Mouse (Mus musculus) heart, adult 2 months (tissue): ENCODE results near the gene Sox21. TPM values are rescaled to one million over a fixed set of nuclear protein-coding genes. Genes with fewer than 3 reads are reported as not detected.
A peak's percentile ranks its signal among the peaks of the same experiment; 100 is the strongest.

ENCODE experiments used
- DNase-seq, 2 experiments: peaks; one replicate each; pipeline ENCODE4 v3.0.0; 2021
- H3K27ac ChIP-seq: fragments of 200-600 bp; 2 replicates; pipeline ENCODE4 v1.8.1; 2022
- H3K27me3 ChIP-seq: fragments of 200-500 bp; 2 replicates; pipeline ENCODE4 v1.6.1; 2012; ENCODE audit warnings: mild to moderate bottlenecking, low read length, inconsistent platforms, mixed read lengths; ENCODE audit not compliant: control insufficient read depth, insufficient read depth
- H3K36me3 ChIP-seq: fragments of 200-500 bp; 2 replicates; pipeline ENCODE4 v1.6.1; 2012; ENCODE audit warnings: low read length, inconsistent platforms; ENCODE audit not compliant: control insufficient read depth, insufficient read depth
- H3K4me1 ChIP-seq: fragments of 200-500 bp; 2 replicates; pipeline ENCODE4 v1.6.1; 2011; ENCODE audit warnings: low read length; ENCODE audit not compliant: control insufficient read depth, insufficient read depth
- H3K4me3 ChIP-seq: fragments of 200-600 bp; 2 replicates; pipeline ENCODE4 v1.8.1; 2022
- H3K79me2 ChIP-seq: fragments of 200-500 bp; replicated peaks from 2 replicates; pipeline ENCODE4 v1.6.1; 2012; ENCODE audit warnings: mild to moderate bottlenecking, inconsistent platforms, low read length, moderate library complexity, mixed read lengths; ENCODE audit not compliant: control insufficient read depth, insufficient read depth
- H3K9ac ChIP-seq: fragments of 200-500 bp; 2 replicates; pipeline ENCODE4 v1.6.1; 2012; ENCODE audit warnings: low read depth, mild to moderate bottlenecking, control low read depth, inconsistent platforms, low read length, mixed read lengths
- CTCF ChIP-seq: fragments of 200-600 bp; IDR thresholded peaks from 2 replicates; pipeline ENCODE4 v1.8.1; 2022; ENCODE audit warnings: antibody characterized with exemption, mild to moderate bottlenecking, moderate library complexity
- EP300 ChIP-seq: fragments of 200-500 bp; IDR thresholded peaks from 2 replicates; pipeline ENCODE4 v1.6.1; 2011; ENCODE audit warnings: low read depth, low read length, control low read depth; ENCODE audit not compliant: insufficient read depth
- POLR2A ChIP-seq: fragments of 200-500 bp; IDR thresholded peaks from 2 replicates; pipeline ENCODE4 v1.6.1; 2011; ENCODE audit warnings: mild to moderate bottlenecking, low read depth, low read length, control low read depth; ENCODE audit not compliant: insufficient read depth
- WGBS: fragments of 180-500 bp; shearing (Covaris S2); methylation state at CpG from one replicate; pipeline ENCODE4 v1.1.7; 2018; 5-methylcytosine and 5-hydroxymethylcytosine counted together
- intact Hi-C: fragments of 180-260 bp; cut with DNase I; formaldehyde crosslinking; loops from one replicate; pipeline ENCODE4 v1.15.1; 2025
- polyA plus RNA-seq: library from polyadenylated mRNA; depleted of rRNA; stranded (reverse); fragments of >200 nt; gene quantifications from 2 replicates; pipeline ENCODE4 v1.2.3, GENCODE M21; 2012
- total RNA-seq, 2 experiments: library from RNA; stranded (reverse); gene quantifications; 2 replicates each; pipeline ENCODE4 v1.2.3; 2021

Sox21 gene
- total and polyA plus RNA-seq, 3 experiments = 0.21 TPM; not detected in 2

- Histone ChIP-seq H3K4me1 (no peaks in the 10 kb centered on the region), H3K4me3 (no peak overlapping the region), H3K36me3 (no peaks in the 10 kb centered on the region), H3K79me2 (no peaks in the 10 kb centered on the region), H3K9ac (no peak overlapping the region), H3K27ac (no peak overlapping the region), H3K27me3 (no peaks in the 10 kb centered on the region)
- 15% methylated on average over 5 of the region's 5 CpGs for WGBS
- intact Hi-C loops = loop anchor here (2.0 kb wide), 1 partner anchor 381 kb away; no protein-coding TSS in a partner anchor
- peak; percentile 69 for TF ChIP-seq CTCF
- TF ChIP-seq POLR2A = no peak
- no peak for TF ChIP-seq EP300
- no peak for DNase-seq
Observed at GRCm38 (mm10) chr14:118209642-118210041, 27.2 kb downstream of the Sox21 start.

DNA sequence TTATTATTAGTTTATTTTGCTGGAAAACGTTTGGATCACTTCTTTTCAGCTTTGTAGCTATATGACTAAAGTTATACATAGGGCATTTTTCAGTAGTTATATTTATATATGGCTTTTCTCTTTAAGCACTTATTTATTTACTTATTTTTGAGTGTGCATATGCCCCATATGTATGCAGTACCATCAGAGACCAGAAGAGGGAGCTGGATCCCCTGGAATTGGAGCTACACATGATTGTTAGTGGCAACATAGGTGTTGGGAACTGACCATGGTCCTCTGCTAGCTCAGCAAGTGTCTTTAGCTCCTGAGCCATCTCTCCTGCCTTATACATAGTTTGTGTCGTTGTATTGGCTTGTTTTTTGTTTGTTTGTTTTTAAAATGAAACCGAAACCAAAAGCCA, 29.5 kb downstream of the Sox21 start:
- Histone ChIP-seq H3K36me3 (no peaks in the 10 kb centered on the region), H3K4me3 (no peak overlapping the region), H3K27me3 (no peaks in the 10 kb centered on the region), H3K9ac (no peak overlapping the region), H3K27ac (no peak overlapping the region), H3K4me1 (no peaks in the 10 kb centered on the region), H3K79me2 (no peaks in the 10 kb centered on the region)
- DNase-seq = no peak
- intact Hi-C loops = no loop called here
- peak; percentile 24 for TF ChIP-seq CTCF
- TF ChIP-seq POLR2A = no peak
- WGBS = 76% methylated on average over 3 of the region's 3 CpGs

DNA sequence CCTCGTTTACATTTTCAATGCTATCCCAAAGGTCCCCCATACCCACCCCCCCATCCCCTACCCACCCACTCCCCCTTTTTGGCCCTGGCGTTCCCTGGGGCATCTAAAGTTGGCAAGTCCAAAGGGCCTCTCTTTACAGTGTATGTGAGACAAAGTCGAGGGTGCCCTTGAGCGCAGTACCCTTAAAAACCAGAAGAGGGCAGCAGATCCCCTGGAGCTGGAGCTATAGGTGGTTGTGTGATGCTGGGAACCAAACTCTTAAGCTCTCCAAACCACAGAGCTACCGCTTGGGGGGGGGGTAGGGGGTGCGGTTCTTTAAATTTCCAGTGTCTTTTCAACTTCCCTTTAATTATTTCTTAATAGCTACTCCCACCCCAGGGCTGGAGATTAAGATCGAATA, 33.8 kb downstream of the Sox21 start:
- Histone ChIP-seq H3K4me3 (no peak overlapping the region), H3K4me1 (no peaks in the 10 kb centered on the region), H3K9ac (no peak overlapping the region), H3K27ac (no peak overlapping the region), H3K27me3 (no peaks in the 10 kb centered on the region), H3K79me2 (no peaks in the 10 kb centered on the region), H3K36me3 (no peaks in the 10 kb centered on the region)
- intact Hi-C loops = no loop called here
- no peak for DNase-seq
- 73% methylated on average over 7 of the region's 7 CpGs for WGBS
- TF ChIP-seq POLR2A (no peak), CTCF (peak; percentile 39), EP300 (no peak)

- no peaks in the 10 kb centered on the region for H3K79me2 ChIP-seq
- TF ChIP-seq EP300 = no peak
- no peak for TF ChIP-seq POLR2A
- TF ChIP-seq CTCF = no peak
- H3K4me3 ChIP-seq = no peak overlapping the region
- no peaks in the 10 kb centered on the region for H3K27me3 ChIP-seq
- no peak overlapping the region for H3K9ac ChIP-seq
- H3K4me1 ChIP-seq = no peaks in the 10 kb centered on the region
- 81% methylated on average over 5 of the region's 5 CpGs for WGBS
- intact Hi-C loops = no loop called here
- H3K27ac ChIP-seq = no peak overlapping the region
- DNase-seq = no peak
- H3K36me3 ChIP-seq = no peaks in the 10 kb centered on the region
Observed at GRCm38 (mm10) chr14:118202006-118202405, 34.8 kb downstream of the Sox21 start.

- no peak for DNase-seq
- Histone ChIP-seq H3K27me3 (no peaks in the 10 kb centered on the region), H3K79me2 (no peaks in the 10 kb centered on the region), H3K27ac (no peak overlapping the region), H3K4me3 (no peak overlapping the region), H3K4me1 (no peaks in the 10 kb centered on the region), H3K9ac (no peak overlapping the region), H3K36me3 (no peaks in the 10 kb centered on the region)
- 80% methylated on average over 3 of the region's 3 CpGs for WGBS
- intact Hi-C loops = no loop called here
- no peak for TF ChIP-seq POLR2A
Observed at GRCm38 (mm10) chr14:118200731-118201130, 36.1 kb downstream of the Sox21 start.

DNA sequence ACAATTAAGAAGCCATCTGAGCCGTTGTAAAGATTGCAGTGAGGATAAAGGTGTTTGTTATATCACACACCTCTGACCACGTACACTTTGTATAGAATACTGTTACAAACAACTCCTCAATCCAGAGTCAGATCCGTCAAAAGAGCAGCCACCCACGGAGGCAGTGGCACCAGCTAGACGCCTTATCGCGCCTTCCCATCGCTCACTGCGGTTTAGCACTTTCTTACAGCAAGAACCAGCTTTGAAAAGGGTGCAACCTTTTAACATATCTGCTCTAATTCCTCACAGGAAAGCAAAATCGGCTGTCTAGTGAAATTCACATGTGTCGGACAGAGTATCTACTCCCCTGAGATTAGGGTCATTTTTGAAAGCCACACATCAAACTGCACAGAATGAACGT, 39.8 kb downstream of the Sox21 start:
- intact Hi-C loops = no loop called here
- DNase-seq = no peak
- H3K27me3 ChIP-seq = 0 out of 2 replicates have a peak, but pooled peaks cover 2% of the 10 kb centered on the region
- TF ChIP-seq CTCF (no peak), EP300 (no peak), POLR2A (no peak)
- H3K79me2 ChIP-seq = no peaks in the 10 kb centered on the region
- H3K9ac ChIP-seq = no peak overlapping the region
- 60% methylated on average over 12 of the region's 12 CpGs for WGBS
- no peak overlapping the region for H3K4me3 ChIP-seq
- H3K27ac ChIP-seq = no peak overlapping the region
- H3K4me1 ChIP-seq = no peaks in the 10 kb centered on the region
- no peaks in the 10 kb centered on the region for H3K36me3 ChIP-seq
